Mouse (Mus musculus) intestine, embryonic 14.5 days (tissue): Measurements from ENCODE around the gene Itsn1. TPM values are rescaled to one million over a fixed set of nuclear protein-coding genes. Genes with fewer than 3 reads are reported as not detected.
A peak's percentile ranks its signal among the peaks of the same experiment; 100 is the strongest.

Experiments used
- ATAC-seq: fragments of 200-750 bp; cut with Nextera tagmentation; replicated peaks from 2 replicates; pipeline ENCODE4 v1.8.0; 2017; ENCODE audit warnings: low read depth, moderate number of reproducible peaks, moderate TSS enrichment, moderate library complexity; ENCODE audit not compliant: low FRiP score, low TSS enrichment
- DNase-seq: peaks from one replicate; pipeline ENCODE4 v3.0.0-alpha.2; 2018; ENCODE audit warnings: low spot score
- H3K27ac ChIP-seq: fragments of 300-500 bp; sonication (generic); 2 replicates; pipeline ENCODE4 v1.5.1; 2014; ENCODE audit warnings: low read depth, mild to moderate bottlenecking, control low read depth
- H3K27me3 ChIP-seq: fragments of 300-500 bp; sonication (generic); replicated peaks from 2 replicates; pipeline ENCODE4 v1.6.1; 2014; ENCODE audit warnings: low read length, control low read depth; ENCODE audit not compliant: control insufficient read depth, insufficient read depth
- H3K36me3 ChIP-seq: fragments of 300-500 bp; sonication (generic); 2 replicates; pipeline ENCODE4 v1.6.1; 2014; ENCODE audit warnings: low read length, control low read depth; ENCODE audit not compliant: control insufficient read depth, insufficient read depth
- H3K4me1 ChIP-seq: fragments of 300-500 bp; sonication (generic); replicated peaks from 2 replicates; pipeline ENCODE4 v1.6.1; 2014; ENCODE audit warnings: low read length, control low read depth, mixed read lengths; ENCODE audit not compliant: control insufficient read depth, insufficient read depth
- H3K4me2 ChIP-seq: fragments of 300-500 bp; sonication (generic); 2 replicates; pipeline ENCODE4 v1.6.1; 2014; ENCODE audit warnings: low read length
- H3K4me3 ChIP-seq: fragments of 300-500 bp; sonication (generic); 2 replicates; pipeline ENCODE4 v1.5.1; 2014; ENCODE audit warnings: low read depth, low read length, control low read depth, mixed read lengths
- H3K9ac ChIP-seq: fragments of 300-500 bp; sonication (generic); 2 replicates; pipeline ENCODE4 v1.6.1; 2014; ENCODE audit warnings: mild to moderate bottlenecking, low read length
- H3K9me3 ChIP-seq: fragments of 300-500 bp; sonication (generic); 2 replicates; pipeline ENCODE4 v1.6.1; 2016; ENCODE audit warnings: low read length, control low read depth; ENCODE audit not compliant: control insufficient read depth
- WGBS: fragments of 180-500 bp; shearing (Covaris S2); extraction: QIAGEN DNeasy Blood & Tissue Kit; methylation state at CpG from one replicate; pipeline ENCODE4 v1.1.7; 2014; 5-methylcytosine and 5-hydroxymethylcytosine counted together
- polyA plus RNA-seq: library from polyadenylated mRNA; unstranded; fragments of >200 nt; fragmentation: Nextera tagmentation; extraction: Ambion mirVana; gene quantifications from 2 replicates; pipeline ENCODE4 v1.2.1, GENCODE M21; 2014

Itsn1 gene
- polyA plus RNA-seq, 1 experiment from 2014 or later, result 22.7 TPM

GRCm38 (mm10) chr16:91954766-91955165, 225.7 kb downstream of the Itsn1 start:
- Histone ChIP-seq H3K36me3 (no peaks in the 10 kb centered on the region), H3K9ac (no peak overlapping the region), H3K4me2 (no peak overlapping the region), H3K4me1 (no peaks in the 10 kb centered on the region), H3K27ac (no peak overlapping the region), H3K27me3 (no peaks in the 10 kb centered on the region), H3K9me3 (no peaks in the 10 kb centered on the region), H3K4me3 (no peak overlapping the region)
- DNase-seq (no peak), ATAC-seq (no peak)
- 82% methylated on average over 8 of the region's 8 CpGs for WGBS

DNA sequence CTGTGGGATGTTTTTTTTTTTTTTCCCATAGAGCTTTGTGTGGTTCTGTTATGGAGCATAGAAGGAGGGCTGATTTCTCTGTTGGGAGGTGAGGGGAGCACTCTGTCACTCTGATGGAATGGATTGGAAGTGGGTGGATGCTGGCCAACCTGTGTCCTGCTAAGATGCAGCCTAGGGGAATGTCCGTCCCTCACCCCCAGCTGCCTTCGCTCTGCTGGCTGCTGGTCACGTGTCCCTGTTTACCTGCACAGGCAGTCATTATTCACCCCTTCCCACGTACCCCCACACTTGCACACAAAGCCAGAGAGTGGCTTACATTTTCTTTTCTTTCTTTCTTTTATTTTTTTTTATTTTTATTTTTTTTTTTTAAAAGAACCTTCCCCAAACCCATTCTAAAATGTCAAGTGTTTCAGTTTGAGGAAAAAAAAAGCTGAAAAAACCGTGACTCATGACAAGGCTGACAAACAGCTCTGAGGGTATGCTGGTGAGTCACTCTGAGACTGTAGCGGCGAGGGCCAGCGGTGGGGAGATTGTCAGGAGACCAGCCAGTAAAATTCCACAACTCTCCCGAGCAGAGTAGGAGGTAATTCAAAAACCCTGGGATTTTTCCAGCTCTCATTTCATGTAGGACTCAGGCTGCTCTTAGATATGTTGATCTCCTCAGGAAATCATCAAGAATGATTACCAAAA, 233.3 kb downstream of the Itsn1 start:
- no peaks in the 10 kb centered on the region for H3K9me3 ChIP-seq
- 0 out of 2 replicates have a peak overlapping the region, but pooled peaks have one; percentile 28 for H3K27ac ChIP-seq
- H3K4me2 ChIP-seq, result peak overlapping the region; percentile 16
- ATAC-seq (peak; percentile 84), DNase-seq (peak; percentile 61)
- H3K4me1 ChIP-seq, result peaks cover 16% of the 10 kb centered on the region; the same call in 1 of the 2 replicates
- no peaks in the 10 kb centered on the region for H3K27me3 ChIP-seq
- no peak overlapping the region for H3K9ac ChIP-seq
- no peaks in the 10 kb centered on the region for H3K36me3 ChIP-seq
- H3K4me3 ChIP-seq, result no peak overlapping the region
- 8% methylated on average over 9 of the region's 9 CpGs for WGBS

- ATAC-seq (peak; percentile 69), DNase-seq (no peak)
- Histone ChIP-seq H3K27ac (0 out of 2 replicates have a peak overlapping the region, but pooled peaks have one; percentile 28), H3K4me2 (peak overlapping the region; percentile 16), H3K9me3 (no peaks in the 10 kb centered on the region), H3K27me3 (no peaks in the 10 kb centered on the region), H3K4me3 (no peak overlapping the region), H3K36me3 (no peaks in the 10 kb centered on the region), H3K9ac (no peak overlapping the region), H3K4me1 (peaks cover 16% of the 10 kb centered on the region; the same call in 1 of the 2 replicates)
- WGBS, result 30% methylated on average over 14 of the region's 14 CpGs
These were observed 233.9 kb downstream of the Itsn1 start for GRCm38 (mm10) chr16:91962894-91963555.

- Histone ChIP-seq H3K9me3 (no peaks in the 10 kb centered on the region), H3K36me3 (no peaks in the 10 kb centered on the region), H3K9ac (no peak overlapping the region), H3K4me1 (peaks cover 16% of the 10 kb centered on the region; the same call in 1 of the 2 replicates), H3K27ac (no peak overlapping the region), H3K27me3 (no peaks in the 10 kb centered on the region), H3K4me3 (no peak overlapping the region), H3K4me2 (no peak overlapping the region)
- ATAC-seq (no peak), DNase-seq (no peak)
- WGBS, result 78% methylated on average over 3 of the region's 3 CpGs
These were observed 234.4 kb downstream of the Itsn1 start for GRCm38 (mm10) chr16:91963556-91963900.

- DNase-seq (no peak), ATAC-seq (no peak)
- H3K4me2 ChIP-seq, result no peak overlapping the region
- no peak overlapping the region for H3K27ac ChIP-seq
- no peaks in the 10 kb centered on the region for H3K27me3 ChIP-seq
- peaks cover 16% of the 10 kb centered on the region; the same call in 1 of the 2 replicates for H3K4me1 ChIP-seq
- H3K9me3 ChIP-seq, result no peaks in the 10 kb centered on the region
- H3K9ac ChIP-seq, result no peak overlapping the region
- H3K4me3 ChIP-seq, result no peak overlapping the region
- WGBS, result 67% methylated on average over 13 of the region's 13 CpGs
- no peaks in the 10 kb centered on the region for H3K36me3 ChIP-seq
These were observed 235.5 kb downstream of the Itsn1 start for GRCm38 (mm10) chr16:91964308-91965178.

GRCm38 (mm10) chr16:91968725-91969124, 239.6 kb downstream of the Itsn1 start:
- 80% methylated on average over 10 of the region's 10 CpGs for WGBS
- Histone ChIP-seq H3K9ac (no peak overlapping the region), H3K9me3 (no peaks in the 10 kb centered on the region)

DNA sequence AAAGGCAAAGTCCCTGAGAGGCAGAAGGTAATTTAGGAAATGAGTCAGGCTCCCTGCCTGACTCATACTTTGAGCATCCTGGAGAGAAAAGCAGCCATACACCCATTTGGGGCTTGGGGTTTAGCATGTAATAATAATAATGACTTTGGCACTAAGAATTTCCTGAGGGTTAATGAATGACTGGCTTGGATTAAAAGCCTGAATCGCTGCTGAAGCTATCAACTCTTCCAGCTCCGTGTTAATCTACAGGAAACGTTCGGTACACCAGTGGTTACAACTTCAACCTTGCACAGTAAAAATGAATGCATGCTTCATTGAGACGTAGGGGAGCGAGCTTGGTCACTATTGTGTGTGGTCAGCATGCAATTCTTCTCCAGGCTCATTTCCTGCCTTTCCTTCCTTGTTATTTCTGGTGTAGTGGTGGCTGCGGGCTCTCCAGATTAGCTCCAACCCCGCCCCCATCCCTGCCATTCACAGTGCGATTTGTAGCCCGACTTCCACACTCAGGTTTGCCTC, 240.5 kb downstream of the Itsn1 start:
- no peak overlapping the region for H3K4me3 ChIP-seq
- 0 out of 2 replicates have a peak, but pooled peaks cover 5% of the 10 kb centered on the region for H3K4me1 ChIP-seq
- H3K27me3 ChIP-seq, result no peaks in the 10 kb centered on the region
- no peaks in the 10 kb centered on the region for H3K36me3 ChIP-seq
- H3K9me3 ChIP-seq, result no peaks in the 10 kb centered on the region
- ATAC-seq (no peak), DNase-seq (no peak)
- H3K4me2 ChIP-seq, result no peak overlapping the region
- 54% methylated on average over 10 of the region's 10 CpGs for WGBS
- H3K9ac ChIP-seq, result no peak overlapping the region
- no peak overlapping the region for H3K27ac ChIP-seq

More at GRCm38 (mm10) chr16:91968725-91969124, 239.6 kb downstream of the Itsn1 start:
- ATAC-seq (no peak), DNase-seq (no peak)
- no peak overlapping the region for H3K27ac ChIP-seq
- no peak overlapping the region for H3K4me2 ChIP-seq
- no peak overlapping the region for H3K4me3 ChIP-seq
- 0 out of 2 replicates have a peak, but pooled peaks cover 7% of the 10 kb centered on the region for H3K4me1 ChIP-seq
- no peaks in the 10 kb centered on the region for H3K36me3 ChIP-seq
- H3K27me3 ChIP-seq, result no peaks in the 10 kb centered on the region
